Mouse (Mus musculus) C2C12 (cell line): ENCODE measurements around the gene Sos2. TPM values are rescaled to one million over a fixed set of nuclear protein-coding genes. Genes with fewer than 3 reads are reported as not detected.
A peak's percentile ranks its signal among the peaks of the same experiment; 100 is the strongest.

Source experiments
- H3K27me3 ChIP-seq: one replicate; pipeline ENCODE4 v1.6.1; 2011; ENCODE audit not compliant: control insufficient read depth, insufficient read depth, insufficient read length
- H3K36me3 ChIP-seq: one replicate; pipeline ENCODE4 v1.6.1; 2011; ENCODE audit not compliant: control insufficient read depth, insufficient read depth
- H3K4me3 ChIP-seq: one replicate; pipeline ENCODE4 v1.5.1; 2011; ENCODE audit warnings: mild to moderate bottlenecking, control low read depth; ENCODE audit not compliant: poor library complexity, insufficient read depth, severe bottlenecking
- H3K79me2 ChIP-seq: one replicate; pipeline ENCODE4 v1.6.1; 2011; ENCODE audit not compliant: control insufficient read depth, insufficient read depth
- H3K79me3 ChIP-seq: one replicate; pipeline ENCODE4 v1.6.1; 2011; ENCODE audit warnings: low read depth, control low read depth
- H3ac ChIP-seq: one replicate; pipeline ENCODE3; 2011; ENCODE audit warnings: low read depth; ENCODE audit not compliant: control insufficient read depth, insufficient read length
- CEBPB ChIP-seq: IDR thresholded peaks from one replicate; pipeline ENCODE4 v1.6.1; 2011; ENCODE audit warnings: low read depth, mild to moderate bottlenecking, control low read depth, moderate library complexity
- CTCF ChIP-seq: IDR thresholded peaks from one replicate; pipeline ENCODE4 v1.5.1; 2011; ENCODE audit not compliant: control insufficient read depth, insufficient read depth, insufficient read length
- FOSL1 ChIP-seq: IDR thresholded peaks from one replicate; pipeline ENCODE4 v1.8.0; 2011; ENCODE audit warnings: mild to moderate bottlenecking, low read length; ENCODE audit not compliant: poor library complexity, insufficient read depth, severe bottlenecking
- MAX ChIP-seq: IDR thresholded peaks from one replicate; pipeline ENCODE4 v1.6.1; 2011; ENCODE audit warnings: mild to moderate bottlenecking, control low read depth
- MYOD1 ChIP-seq: IDR thresholded peaks from one replicate; pipeline ENCODE4 v1.6.1; 2011; ENCODE audit warnings: low read depth; ENCODE audit not compliant: control insufficient read depth, insufficient read length
- MYOG ChIP-seq: IDR thresholded peaks from one replicate; pipeline ENCODE4 v1.6.1; 2011; ENCODE audit not compliant: control insufficient read depth, insufficient read length; ENCODE audit errors: extremely low read depth
- USF1 ChIP-seq: IDR thresholded peaks from one replicate; pipeline ENCODE4 v1.6.1; 2011; ENCODE audit warnings: low read depth, mild to moderate bottlenecking, control low read depth, moderate library complexity
- long read RNA-seq, 2 experiments: library from polyadenylated mRNA; unstranded; transcript quantifications; one replicate each; pipeline ENCODE4 v2.0.0; 2019 to 2020
- polyA plus RNA-seq: library from polyadenylated mRNA; unstranded; fragments of >200 nt; fragmentation: generic; extraction: Trizol; gene quantifications from one replicate; pipeline ENCODE4 v1.2.1, GENCODE M21; 2012; ENCODE audit warnings: missing spikeins

Sos2 gene
- polyA plus RNA-seq, result 3.0 TPM
- long read RNA-seq, experiment 1, partial matches to known transcripts, result 0 of 2 reads
- long read RNA-seq, experiment 1, other reads (novel, unspliced or antisense), result 1 of 2 reads
- long read RNA-seq, experiment 2, partial matches to known transcripts, result 0 of 1 reads
- long read RNA-seq, experiment 2, other reads (novel, unspliced or antisense), result 1 of 1 reads

DNA sequence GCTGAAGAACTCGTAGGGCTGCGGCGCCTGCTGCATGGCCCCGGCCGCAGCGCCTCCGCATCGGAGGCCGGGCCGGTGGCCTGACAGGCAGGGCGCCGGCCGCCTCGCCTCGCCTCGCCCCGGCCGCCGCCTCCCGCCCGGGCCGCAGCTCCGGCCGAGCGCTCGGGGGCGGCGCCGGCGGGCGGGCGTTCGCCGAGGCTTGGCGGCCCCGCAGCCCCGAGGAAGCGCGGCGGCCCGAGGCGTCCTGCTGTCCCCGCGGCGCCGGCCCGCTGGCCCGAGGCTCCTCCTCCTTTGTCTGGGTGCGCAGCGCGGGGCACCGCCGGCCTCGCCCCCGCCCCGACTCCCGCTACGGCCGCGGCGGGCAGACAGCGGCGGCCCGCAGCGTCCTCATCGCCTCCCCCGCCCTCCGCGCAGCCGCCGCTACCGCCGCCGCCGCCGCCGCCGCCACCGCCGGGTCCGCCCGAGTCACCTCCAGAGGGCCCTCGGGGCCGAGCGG is at the start of gene Sos2:
TSS of gene Sos2 (minus strand) at position 287 of the 496 bp plus-strand sequence.
- H3ac ChIP-seq, result peak within 1 kb of the TSS; percentile 90
- peak within 1 kb of the TSS; percentile 63 for H3K4me3 ChIP-seq
- no peaks in the 10 kb centered on the region for H3K36me3 ChIP-seq
- H3K79me2 ChIP-seq, result peaks cover 48% of the 10 kb centered on the region
- peaks cover 28% of the 10 kb centered on the region for H3K79me3 ChIP-seq
- no peaks in the 10 kb centered on the region for H3K27me3 ChIP-seq
- no peak for TF ChIP-seq MYOD1
- TF ChIP-seq CEBPB, result no peak
- TF ChIP-seq CTCF, result no peak
- TF ChIP-seq MYOG, result no peak
- TF ChIP-seq FOSL1, result no peak
- no peak for TF ChIP-seq USF1
- no peak for TF ChIP-seq MAX

- no peaks in the 10 kb centered on the region for H3K79me2 ChIP-seq
- H3K27me3 ChIP-seq, result no peaks in the 10 kb centered on the region
- no peaks in the 10 kb centered on the region for H3K36me3 ChIP-seq
- H3K4me3 ChIP-seq, result no peak overlapping the region
- H3K79me3 ChIP-seq, result no peaks in the 10 kb centered on the region
- no peak overlapping the region for H3ac ChIP-seq
- TF ChIP-seq CEBPB (no peak), MAX (no peak), MYOD1 (no peak), FOSL1 (no peak)
Measured at GRCm38 (mm10) chr12:69730306-69730705, 48.7 kb upstream of the Sos2 start.

DNA sequence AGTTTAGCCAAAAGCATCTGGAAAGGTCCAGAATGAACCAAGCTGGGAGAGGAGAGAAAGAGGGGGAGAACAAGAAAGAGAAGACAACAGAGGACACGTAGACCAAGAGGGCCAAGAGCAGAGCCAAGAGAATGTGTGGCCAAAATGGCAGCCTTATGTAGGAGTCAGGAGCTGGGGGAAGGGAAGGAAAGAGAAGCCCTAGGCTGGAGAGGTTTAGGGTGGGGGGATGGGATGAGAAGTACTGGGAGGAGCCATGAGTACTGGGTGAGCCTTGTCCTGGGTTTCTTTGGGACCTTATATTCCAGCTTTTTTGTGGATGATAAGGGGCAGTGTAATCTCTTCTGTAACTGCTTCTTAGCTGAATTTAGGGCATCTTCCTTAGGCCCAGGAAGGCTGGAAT is 47.6 kb upstream of the Sos2 start:
- Histone ChIP-seq H3K27me3 (no peaks in the 10 kb centered on the region), H3K79me3 (no peaks in the 10 kb centered on the region), H3K4me3 (no peak overlapping the region), H3K79me2 (peaks cover 2% of the 10 kb centered on the region), H3ac (no peak overlapping the region), H3K36me3 (no peaks in the 10 kb centered on the region)
- TF ChIP-seq USF1 (no peak), MAX (no peak), MYOG (no peak), FOSL1 (no peak), CTCF (no peak), CEBPB (no peak), MYOD1 (no peak)

DNA sequence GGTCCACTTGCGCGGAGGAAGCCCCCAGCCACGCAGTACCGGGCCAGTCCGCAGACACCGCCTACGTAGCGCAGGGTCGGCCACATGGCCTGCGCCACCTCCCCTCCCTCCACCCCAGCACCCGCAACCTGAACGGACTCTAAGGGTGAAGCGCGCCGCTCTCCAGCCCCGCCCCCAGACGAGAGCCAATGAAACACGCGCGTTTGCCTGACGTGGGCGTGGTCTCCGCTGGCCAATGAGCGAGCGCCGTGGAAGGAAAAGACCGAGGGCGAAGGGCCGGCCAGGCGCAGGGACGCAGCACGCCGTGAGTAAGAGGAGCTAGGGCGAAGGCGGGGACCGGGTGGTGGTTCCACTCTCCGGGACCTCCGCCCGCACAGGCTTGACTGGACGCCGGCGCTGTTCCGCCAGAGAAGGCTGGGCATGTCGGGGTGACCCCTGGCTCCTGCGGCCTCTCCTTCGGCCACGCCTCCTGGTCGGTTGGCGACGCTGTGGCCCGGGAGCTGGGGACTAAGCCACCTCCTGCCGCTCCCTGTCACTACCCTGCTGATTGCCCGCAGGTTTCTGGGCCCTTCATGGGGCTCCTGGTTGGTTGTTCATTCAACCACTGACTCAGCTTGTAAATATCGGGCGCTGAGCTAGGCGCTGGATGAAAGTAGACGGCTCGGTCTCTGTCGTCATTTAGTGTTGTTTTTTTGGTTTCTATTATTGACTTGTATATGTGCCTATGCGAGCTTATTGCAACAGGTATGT is 43.2 kb upstream of the Sos2 start, which contains the start of the genes L2hgdh and Atp5s:
TSS of gene L2hgdh (minus strand) at position 163 of the 750 bp plus-strand sequence.
TSS of gene Atp5s (plus strand) at position 240 of the 750 bp plus-strand sequence.
- H3ac ChIP-seq, result peak within 1 kb of the TSS; percentile 87
- H3K36me3 ChIP-seq, result peaks cover 18% of the 10 kb centered on the region
- H3K79me3 ChIP-seq, result peaks cover 5% of the 10 kb centered on the region
- H3K27me3 ChIP-seq, result no peaks in the 10 kb centered on the region
- peaks cover 23% of the 10 kb centered on the region for H3K79me2 ChIP-seq
- no peak for TF ChIP-seq CEBPB
- TF ChIP-seq USF1, result no peak
- no peak for TF ChIP-seq MYOD1
- peak; percentile 62 for TF ChIP-seq MAX
- H3K4me3 ChIP-seq, result peak within 1 kb of the TSS; percentile 61

GRCm38 (mm10) chr12:69724018-69724710 is 42.5 kb upstream of the Sos2 start:
- TF ChIP-seq MYOG (no peak), CTCF (no peak), MYOD1 (no peak), MAX (no peak)
- Histone ChIP-seq H3ac (peak overlapping the region; percentile 87), H3K36me3 (peaks cover 23% of the 10 kb centered on the region), H3K4me3 (peak overlapping the region; percentile 61), H3K79me3 (peaks cover 5% of the 10 kb centered on the region), H3K79me2 (peaks cover 23% of the 10 kb centered on the region), H3K27me3 (no peaks in the 10 kb centered on the region)

DNA sequence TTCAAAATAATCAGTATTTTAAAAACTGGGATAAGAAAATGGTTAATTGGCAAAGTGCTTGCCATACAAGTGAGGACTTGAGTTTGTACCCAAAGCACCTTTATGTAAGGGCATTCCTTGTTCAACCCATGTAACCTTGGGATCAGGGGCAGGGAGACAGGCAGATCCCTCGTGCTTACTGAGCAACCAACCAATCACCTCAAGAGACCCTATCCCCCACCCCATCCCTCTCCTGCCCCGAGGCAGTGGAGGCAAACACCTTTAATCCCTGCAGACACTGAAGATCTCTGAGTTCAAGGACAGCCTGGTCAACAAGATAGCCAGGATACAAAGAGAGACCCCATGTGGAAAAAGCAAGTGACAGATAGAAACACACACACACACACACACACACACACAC is 41.7 kb upstream of the Sos2 start:
- H3K27me3 ChIP-seq, result no peaks in the 10 kb centered on the region

More for the DNA sequence above, 41.7 kb upstream of the Sos2 start:
- TF ChIP-seq CTCF (no peak), MYOD1 (no peak), USF1 (no peak), MAX (no peak), FOSL1 (no peak), MYOG (no peak), CEBPB (no peak)
- Histone ChIP-seq H3K79me2 (peaks cover 23% of the 10 kb centered on the region), H3K36me3 (peaks cover 27% of the 10 kb centered on the region), H3K4me3 (no peak overlapping the region), H3K79me3 (peaks cover 5% of the 10 kb centered on the region), H3ac (no peak overlapping the region)
